Mouse (Mus musculus) spleen, adult 2 months (tissue): Measurements from ENCODE around the gene Tlk1.

Experiments used
- CTCF ChIP-seq: fragments of 200-500 bp; IDR thresholded peaks from 2 replicates; pipeline ENCODE4 v1.5.1; 2011; ENCODE audit warnings: mild to moderate bottlenecking, inconsistent platforms; ENCODE audit not compliant: insufficient read depth, insufficient read length, insufficient replicate concordance; ENCODE audit errors: extremely low read depth
- POLR2A ChIP-seq: fragments of 200-500 bp; IDR thresholded peaks from 2 replicates; pipeline ENCODE4 v1.6.1; 2011; ENCODE audit warnings: low read depth, low read length, inconsistent platforms

DNA sequence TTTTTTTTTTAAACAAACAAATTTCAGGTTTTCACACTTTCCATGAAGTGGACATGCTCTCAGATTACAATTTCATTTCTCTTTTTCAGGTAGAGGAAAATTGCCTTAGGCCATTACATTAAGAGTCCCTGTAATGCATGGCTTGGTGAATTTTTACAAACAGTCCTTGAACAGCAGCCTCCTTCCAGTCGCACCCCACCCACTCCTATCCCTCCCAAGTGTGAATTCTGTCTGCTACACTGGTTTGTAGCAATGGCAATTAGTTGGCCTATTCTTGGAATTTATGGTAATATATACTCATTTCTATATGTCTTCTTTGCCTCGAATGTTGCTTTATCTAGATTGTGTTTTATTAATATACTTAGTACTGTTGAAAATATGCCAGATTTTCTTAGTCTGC is 153.1 kb downstream of the Tlk1 start:
- TF ChIP-seq CTCF (no peak), POLR2A (no peak)
